Comparison of ENCODE assay signal across 8 mouse cellular contexts in genomic region chr12:111008500-111009490, GRCm38 (mm10). TPM values are rescaled to one million over a fixed set of nuclear protein-coding genes. Genes with fewer than 3 reads are reported as not detected.
A peak's percentile ranks its signal among the peaks of the same experiment; 100 is the strongest.
DNase-seq lines count a peak whose midpoint lies in the region; ATAC-seq lines count a peak whose summit lies in the region.

No protein-coding gene starts in this region.

- peak; percentile 81 for DNase-seq in midbrain, embryonic 11.5 days (ENCODE audit: low spot score, missing footprints)
- DNase-seq in cerebellum, adult 9-11 months: peak; percentile 62
- DNase-seq in spleen, postnatal 36 days (ENCODE audit: low spot score in 2 of 2): no peak
- no peak for DNase-seq in kidney, adult 9 months
- DNase-seq in spleen, postnatal 10 days (ENCODE audit: low spot score in 2 of 2): no peak

- 79% methylated on average over 11 of the region's 11 CpGs for WGBS in midbrain, embryonic 11.5 days
- 70% methylated on average over 11 of the region's 11 CpGs for WGBS in midbrain, embryonic 13.5 days
- WGBS in hindbrain, embryonic 15.5 days: 55% methylated on average over 11 of the region's 11 CpGs
- WGBS in stomach, embryonic 15.5 days: 42% methylated on average over 11 of the region's 11 CpGs

- no peak overlapping the region for H3K4me3 ChIP-seq in midbrain, embryonic 11.5 days (ENCODE audit: low read depth, low read length)
- no peak overlapping the region for H3K4me3 ChIP-seq in midbrain, embryonic 13.5 days (replicated peaks)
- no peak overlapping the region for H3K4me3 ChIP-seq in hindbrain, embryonic 15.5 days
- no peak overlapping the region for H3K4me3 ChIP-seq in stomach, embryonic 15.5 days (replicated peaks)

- ATAC-seq in midbrain, embryonic 11.5 days (ENCODE audit: low FRiP score): no peak
- no peak for ATAC-seq in midbrain, embryonic 13.5 days
- peak; percentile 42; the same call in 1 of the 2 replicates for ATAC-seq in hindbrain, embryonic 15.5 days (ENCODE audit: low FRiP score, low read depth)
- ATAC-seq in stomach, embryonic 15.5 days (ENCODE audit: insufficient read depth, low FRiP score, low read depth): peak; percentile 31; the same call in 1 of the 2 replicates

- no peak overlapping the region for H3K4me2 ChIP-seq in midbrain, embryonic 11.5 days
- H3K4me2 ChIP-seq in midbrain, embryonic 13.5 days (replicated peaks): no peak overlapping the region
- H3K4me2 ChIP-seq in hindbrain, embryonic 15.5 days: no peak overlapping the region
- H3K4me2 ChIP-seq in stomach, embryonic 15.5 days: no peak overlapping the region

- H3K9ac ChIP-seq in midbrain, embryonic 11.5 days (ENCODE audit: low read length): no peak overlapping the region
- H3K9ac ChIP-seq in midbrain, embryonic 13.5 days (replicated peaks): no peak overlapping the region
- H3K9ac ChIP-seq in hindbrain, embryonic 15.5 days: no peak overlapping the region
- H3K9ac ChIP-seq in stomach, embryonic 15.5 days: no peak overlapping the region

- no peaks in the 10 kb centered on the region for H3K36me3 ChIP-seq in midbrain, embryonic 11.5 days (ENCODE audit: control insufficient read depth, insufficient read depth, low read length)
- H3K36me3 ChIP-seq in midbrain, embryonic 13.5 days: no peaks in the 10 kb centered on the region
- no peaks in the 10 kb centered on the region for H3K36me3 ChIP-seq in hindbrain, embryonic 15.5 days
- no peaks in the 10 kb centered on the region for H3K36me3 ChIP-seq in stomach, embryonic 15.5 days

- no peak overlapping the region for H3K27ac ChIP-seq in midbrain, embryonic 11.5 days (ENCODE audit: low read depth, low read length)
- no peak overlapping the region for H3K27ac ChIP-seq in midbrain, embryonic 13.5 days
- H3K27ac ChIP-seq in hindbrain, embryonic 15.5 days (replicated peaks): no peak overlapping the region
- H3K27ac ChIP-seq in stomach, embryonic 15.5 days: peak overlapping the region; percentile 81

- no peaks in the 10 kb centered on the region for H3K27me3 ChIP-seq in midbrain, embryonic 11.5 days (ENCODE audit: control insufficient read depth, insufficient read depth, low read length)
- no peaks in the 10 kb centered on the region for H3K27me3 ChIP-seq in midbrain, embryonic 13.5 days
- H3K27me3 ChIP-seq in hindbrain, embryonic 15.5 days: no peaks in the 10 kb centered on the region
- H3K27me3 ChIP-seq in stomach, embryonic 15.5 days (replicated peaks): no peaks in the 10 kb centered on the region

- H3K9me3 ChIP-seq in midbrain, embryonic 11.5 days (ENCODE audit: control insufficient read depth, low read length): no peaks in the 10 kb centered on the region
- H3K9me3 ChIP-seq in midbrain, embryonic 13.5 days: no peaks in the 10 kb centered on the region
- no peaks in the 10 kb centered on the region for H3K9me3 ChIP-seq in hindbrain, embryonic 15.5 days
- H3K9me3 ChIP-seq in stomach, embryonic 15.5 days: no peaks in the 10 kb centered on the region

- no peaks in the 10 kb centered on the region for H3K4me1 ChIP-seq in midbrain, embryonic 11.5 days (ENCODE audit: control insufficient read depth, insufficient read depth, low read length)
- peaks cover 12% of the 10 kb centered on the region for H3K4me1 ChIP-seq in midbrain, embryonic 13.5 days (replicated peaks)
- H3K4me1 ChIP-seq in hindbrain, embryonic 15.5 days (replicated peaks): peaks cover 18% of the 10 kb centered on the region
- peaks cover 40% of the 10 kb centered on the region for H3K4me1 ChIP-seq in stomach, embryonic 15.5 days

RNA-seq across cellular contexts. Expression of gene Ankrd9, which starts 30.0 kb away (rescaled TPM):
- 9.9 and 11.8 TPM in 2 replicates for polyA plus RNA-seq in midbrain, embryonic 11.5 days (2014; fragmentation: Nextera tagmentation; extraction: Ambion mirVana)
- polyA plus RNA-seq in midbrain, embryonic 13.5 days (2015; fragmentation: Nextera tagmentation; extraction: Ambion mirVana): 6.0 and 6.3 TPM in 2 replicates
- polyA plus RNA-seq in hindbrain, embryonic 15.5 days (2015; fragmentation: Nextera tagmentation; extraction: Ambion mirVana): 10.1 and 10.5 TPM in 2 replicates
- 16.6 and 20.9 TPM in 2 replicates for polyA plus RNA-seq in stomach, embryonic 15.5 days (2015; fragmentation: Nextera tagmentation; extraction: Ambion mirVana)

RNA-seq across cellular contexts. Expression of gene Rcor1, which starts 30.4 kb away (rescaled TPM):
- 10.4 and 12.1 TPM in 2 replicates for polyA plus RNA-seq in midbrain, embryonic 11.5 days (2014; fragmentation: Nextera tagmentation; extraction: Ambion mirVana)
- 6.0 and 6.5 TPM in 2 replicates for polyA plus RNA-seq in midbrain, embryonic 13.5 days (2015; fragmentation: Nextera tagmentation; extraction: Ambion mirVana)
- 5.7 and 5.9 TPM in 2 replicates for polyA plus RNA-seq in hindbrain, embryonic 15.5 days (2015; fragmentation: Nextera tagmentation; extraction: Ambion mirVana)
- 11.6 and 12.3 TPM in 2 replicates for polyA plus RNA-seq in stomach, embryonic 15.5 days (2015; fragmentation: Nextera tagmentation; extraction: Ambion mirVana)

Comparison
In these comparisons a context has a peak if more than half of its experiments do, and no peak if none do; other contexts are left out.
1. ATAC-seq: peak in hindbrain, embryonic 15.5 days (single experiment) and stomach, embryonic 15.5 days (single experiment); none in midbrain, embryonic 11.5 days (single experiment) and midbrain, embryonic 13.5 days (single experiment).
2. DNase-seq: peak in midbrain, embryonic 11.5 days (single experiment) and cerebellum, adult 9-11 months (single experiment); none in spleen, postnatal 36 days (0 of 2), kidney, adult 9 months (single experiment) and spleen, postnatal 10 days (0 of 2).